Mouse (Mus musculus) liver, postnatal 0 days (tissue): ENCODE measurements around the gene Ipcef1.

Experiments used
- CTCF ChIP-seq: sonication (generic); IDR thresholded peaks from 2 replicates; pipeline ENCODE4 v1.5.1; 2016; ENCODE audit warnings: antibody characterized with exemption, low read depth
- EP300 ChIP-seq: IDR thresholded peaks from 2 replicates; pipeline ENCODE4 v1.6.1; 2016; ENCODE audit warnings: antibody characterized with exemption, low read depth, mild to moderate bottlenecking

GRCm38 (mm10) chr10:7054560-7055205 is 2.4 kb upstream of the Ipcef1 start:
- TF ChIP-seq EP300 (no peak), CTCF (no peak)
